Mouse (Mus musculus) limb, embryonic 11.5 days (tissue): ENCODE data around the gene Zmym4. TPM values are rescaled to one million over a fixed set of nuclear protein-coding genes. Genes with fewer than 3 reads are reported as not detected.
"Not testable (repeated sequence)": the region's sequence is repeated elsewhere in the genome, so short reads cannot be mapped to it uniquely, and the experiment has no call there.

Source experiments
- ATAC-seq: fragments of 200-750 bp; cut with Nextera tagmentation; 2 replicates; pipeline ENCODE4 v1.8.0; 2017; ENCODE audit warnings: low read depth; ENCODE audit not compliant: insufficient number of reproducible peaks, low FRiP score, low TSS enrichment
- DNase-seq: peaks from one replicate; pipeline ENCODE4 v3.0.0-alpha.2; 2015; ENCODE audit warnings: low spot score
- H3K27ac ChIP-seq: fragments of 300-500 bp; sonication (generic); replicated peaks from 2 replicates; pipeline ENCODE4 v1.5.1; 2014; ENCODE audit warnings: low read depth, mild to moderate bottlenecking, low read length
- H3K27me3 ChIP-seq: fragments of 300-500 bp; sonication (generic); 2 replicates; pipeline ENCODE4 v1.6.1; 2014; ENCODE audit warnings: mild to moderate bottlenecking, low read length, mixed read lengths; ENCODE audit not compliant: control insufficient read depth, insufficient read depth
- H3K36me3 ChIP-seq: fragments of 300-500 bp; sonication (generic); 2 replicates; pipeline ENCODE4 v1.6.1; 2014; ENCODE audit warnings: mild to moderate bottlenecking, low read length, moderate library complexity, mixed read lengths; ENCODE audit not compliant: control insufficient read depth, insufficient read depth
- H3K4me1 ChIP-seq: fragments of 300-500 bp; sonication (generic); 2 replicates; pipeline ENCODE4 v1.6.1; 2014; ENCODE audit warnings: low read length, mixed read lengths; ENCODE audit not compliant: control insufficient read depth, insufficient read depth
- H3K4me2 ChIP-seq: fragments of 300-500 bp; sonication (generic); 2 replicates; pipeline ENCODE4 v1.6.1; 2014; ENCODE audit warnings: low read depth, mild to moderate bottlenecking, moderate library complexity; ENCODE audit not compliant: severe bottlenecking
- H3K4me3 ChIP-seq: fragments of 300-500 bp; sonication (generic); 2 replicates; pipeline ENCODE4 v1.5.1; 2014; ENCODE audit warnings: low read depth, low read length
- H3K9ac ChIP-seq: fragments of 300-500 bp; sonication (generic); 2 replicates; pipeline ENCODE4 v1.6.1; 2014; ENCODE audit warnings: mild to moderate bottlenecking, low read length
- H3K9me3 ChIP-seq: fragments of 300-500 bp; sonication (generic); 2 replicates; pipeline ENCODE4 v1.6.1; 2016; ENCODE audit warnings: low read length; ENCODE audit not compliant: control insufficient read depth
- WGBS: fragments of 180-500 bp; shearing (Covaris S2); extraction: QIAGEN DNeasy Blood & Tissue Kit; methylation state at CpG from one replicate; pipeline ENCODE4 v1.1.7; 2014; 5-methylcytosine and 5-hydroxymethylcytosine counted together
- polyA plus RNA-seq: library from polyadenylated mRNA; unstranded; fragments of >200 nt; fragmentation: Nextera tagmentation; extraction: Ambion mirVana; gene quantifications from 2 replicates; pipeline ENCODE4 v1.2.1, GENCODE M21; 2014

Gene Zmym4
- polyA plus RNA-seq = 21.7 and 31.2 TPM in 2 replicates

DNA sequence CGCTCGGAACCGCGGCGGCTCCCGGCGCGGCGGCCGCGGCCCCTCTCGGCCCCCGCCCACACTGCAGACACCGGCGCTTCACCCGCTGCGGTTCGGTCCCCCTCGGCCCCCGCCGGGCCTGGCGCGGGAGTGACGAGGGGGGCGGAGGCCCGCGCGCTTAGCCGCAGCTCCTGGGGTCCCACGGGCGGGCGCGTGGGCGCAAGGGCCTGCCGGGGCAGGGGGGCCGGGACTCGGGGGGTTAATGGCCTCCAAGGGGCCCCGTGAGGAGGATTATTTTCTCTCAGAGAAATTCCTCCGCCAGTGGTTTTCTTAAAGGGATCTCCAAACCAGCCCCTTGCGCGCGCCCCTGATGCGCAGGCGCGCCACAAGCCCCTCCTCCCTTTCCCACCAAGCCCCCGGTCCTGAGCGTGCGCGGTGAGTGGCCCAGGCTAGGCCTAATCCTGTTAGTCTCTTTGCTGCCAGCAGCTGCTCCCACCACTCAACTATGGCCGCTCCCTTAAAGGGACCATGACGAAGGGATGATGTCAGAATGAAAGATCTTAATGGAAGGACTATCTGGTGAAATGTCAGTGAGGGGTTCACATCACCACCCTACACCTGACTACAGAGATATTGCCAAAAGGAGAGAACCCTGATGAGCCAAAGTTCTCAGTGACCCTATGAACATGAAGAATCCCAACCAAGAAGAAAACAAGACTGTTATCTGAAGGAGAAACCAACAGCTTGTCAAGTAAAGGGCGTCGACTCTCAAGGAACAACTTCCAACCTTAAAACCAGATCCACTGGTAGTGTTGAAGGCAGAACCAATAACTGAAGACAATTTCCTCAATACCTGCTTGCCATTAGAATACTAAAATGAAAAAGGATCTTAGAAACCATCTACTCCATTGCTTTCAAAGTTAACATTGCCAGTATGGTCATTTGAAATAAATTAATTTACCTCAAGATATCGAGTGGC lies at the start of gene Zmym4:
Gene Zmym4, minus strand, starts transcription at position 272 of the 958 bp plus-strand sequence.
- Histone ChIP-seq H3K4me2 (peak within 1 kb of the TSS; percentile 71), H3K9me3 (no peaks in the 10 kb centered on the region), H3K27ac (peak within 1 kb of the TSS; percentile 89), H3K36me3 (no peaks in the 10 kb centered on the region), H3K27me3 (no peaks in the 10 kb centered on the region), H3K9ac (peak within 1 kb of the TSS; percentile 91), H3K4me1 (no peaks in the 10 kb centered on the region), H3K4me3 (peak within 1 kb of the TSS; percentile 78)
- ATAC-seq (peak; percentile 95), DNase-seq (peak; percentile 93)
- WGBS = 8% methylated on average over 43 of the region's 54 CpGs

DNA sequence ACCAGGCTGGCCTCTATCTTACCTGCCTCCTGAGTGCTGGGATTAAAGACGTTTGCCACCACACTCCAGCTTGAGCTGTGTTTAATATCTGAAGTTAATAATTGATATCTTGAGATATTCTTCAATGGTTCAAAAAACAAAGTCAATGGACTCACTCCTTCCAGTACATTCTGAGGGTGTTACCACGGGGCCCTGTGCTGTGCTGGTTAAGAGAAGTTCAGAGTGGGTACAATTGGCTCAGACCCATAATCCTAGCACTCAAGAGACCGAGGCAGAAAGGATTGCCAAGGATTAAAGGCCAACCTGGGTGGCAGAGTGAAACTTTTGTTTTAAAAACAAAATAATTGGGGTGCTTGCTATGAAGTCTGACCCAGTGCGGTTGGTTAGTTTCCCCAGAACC lies 48.4 kb upstream of the Zmym4 start:
- Histone ChIP-seq H3K9ac (no peak overlapping the region), H3K27me3 (no peaks in the 10 kb centered on the region), H3K4me1 (no peaks in the 10 kb centered on the region), H3K4me3 (no peak overlapping the region), H3K36me3 (no peaks in the 10 kb centered on the region), H3K4me2 (no peak overlapping the region), H3K9me3 (no peaks in the 10 kb centered on the region), H3K27ac (no peak overlapping the region)
- 89% methylated on average over 4 of the region's 4 CpGs for WGBS
- no peak for DNase-seq
- no peak for ATAC-seq

DNA sequence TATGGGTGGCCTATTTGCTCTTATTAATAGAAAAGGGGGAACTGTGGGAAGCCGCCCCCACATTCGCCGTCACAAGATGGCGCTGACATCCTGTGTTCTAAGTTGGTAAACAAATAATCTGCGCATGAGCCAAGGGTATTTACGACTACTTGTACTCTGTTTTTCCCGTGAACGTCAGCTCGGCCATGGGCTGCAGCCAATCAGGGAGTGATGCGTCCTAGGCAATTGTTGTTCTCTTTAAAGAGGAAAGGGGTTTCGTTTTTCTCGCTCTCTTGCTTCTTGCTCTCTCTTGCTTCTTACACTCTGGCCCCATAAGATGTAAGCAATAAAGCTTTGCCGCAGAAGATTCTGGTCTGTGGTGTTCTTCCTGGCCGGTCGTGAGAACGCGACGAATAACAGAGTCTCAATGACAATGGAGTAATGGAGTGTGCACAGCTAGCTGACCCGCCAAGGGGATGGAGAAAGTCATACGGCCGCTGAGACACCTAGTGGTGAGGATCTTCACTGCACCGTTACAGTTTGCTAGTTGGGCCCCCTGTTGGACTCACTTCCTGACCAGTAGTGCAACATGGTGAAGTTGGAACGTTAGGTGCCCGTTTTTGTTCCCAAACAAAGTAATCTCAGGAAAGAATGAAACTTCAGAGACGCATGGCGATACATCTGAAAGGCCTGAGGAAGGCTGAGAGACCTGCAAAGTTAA lies 47.5 kb upstream of the Zmym4 start:
- H3K4me2 ChIP-seq = peak overlapping the region; percentile 26; the same call in 1 of the 2 replicates
- peak; percentile 72; the same call in 1 of the 2 replicates for ATAC-seq
- not testable (repeated sequence) for H3K4me3 ChIP-seq, H3K27ac ChIP-seq, H3K9ac ChIP-seq, H3K27me3 ChIP-seq, H3K36me3 ChIP-seq, H3K9me3 ChIP-seq, H3K4me1 ChIP-seq
- 14% methylated on average over 14 of the region's 26 CpGs for WGBS
- peak; percentile 91 for DNase-seq

DNA sequence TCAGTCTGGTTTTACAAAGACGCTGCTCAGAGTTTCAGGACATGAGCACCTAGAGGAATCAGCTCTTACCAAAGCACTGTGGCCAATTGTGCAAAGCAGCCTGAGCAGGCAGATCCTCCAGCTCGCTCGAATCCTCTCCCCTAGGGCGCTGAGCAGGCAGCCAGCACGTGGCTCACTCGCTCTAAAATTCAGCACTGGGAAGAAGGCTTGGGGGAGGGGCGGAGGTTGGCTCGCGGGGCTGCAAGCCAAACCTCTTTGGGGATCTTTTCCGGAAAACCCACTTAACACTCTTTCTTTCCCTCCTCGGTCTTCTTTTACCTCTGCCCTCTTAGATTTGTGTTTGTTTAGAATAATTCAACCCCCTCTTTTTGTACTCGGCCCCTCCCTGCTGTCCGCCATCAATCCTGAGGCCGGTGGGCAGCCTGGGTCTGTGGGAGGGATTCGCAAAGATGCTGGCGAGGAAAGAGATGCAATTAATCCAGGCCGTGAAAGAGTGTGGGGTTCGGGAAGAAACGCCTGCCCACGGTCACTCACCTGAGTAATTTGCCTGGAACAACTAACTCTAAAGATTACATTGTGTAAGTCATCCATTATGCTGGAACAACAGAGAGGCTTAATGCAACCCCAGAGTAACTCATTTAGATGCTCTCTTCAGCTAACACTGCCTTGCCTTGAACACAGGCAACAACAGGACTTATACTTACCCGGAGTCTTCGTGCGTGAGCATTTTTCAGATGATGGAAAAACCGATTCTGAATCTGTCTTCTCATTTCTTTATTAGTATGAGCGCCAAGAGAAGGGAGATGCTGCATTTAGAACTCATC lies 37.4 kb upstream of the Zmym4 start:
- H3K27ac ChIP-seq = no peak overlapping the region
- DNase-seq = peak; percentile 85
- peaks cover 5% of the 10 kb centered on the region; the same call in 1 of the 2 replicates for H3K4me1 ChIP-seq
- H3K36me3 ChIP-seq = no peaks in the 10 kb centered on the region
- H3K4me2 ChIP-seq = peak overlapping the region; percentile 50
- peak overlapping the region; percentile 21 for H3K4me3 ChIP-seq
- H3K27me3 ChIP-seq = no peaks in the 10 kb centered on the region
- ATAC-seq = 0 out of 2 replicates have a peak, but pooled peaks have one; percentile 47
- 18% methylated on average over 25 of the region's 25 CpGs for WGBS
- H3K9ac ChIP-seq = peak overlapping the region; percentile 52
- H3K9me3 ChIP-seq = no peaks in the 10 kb centered on the region

DNA sequence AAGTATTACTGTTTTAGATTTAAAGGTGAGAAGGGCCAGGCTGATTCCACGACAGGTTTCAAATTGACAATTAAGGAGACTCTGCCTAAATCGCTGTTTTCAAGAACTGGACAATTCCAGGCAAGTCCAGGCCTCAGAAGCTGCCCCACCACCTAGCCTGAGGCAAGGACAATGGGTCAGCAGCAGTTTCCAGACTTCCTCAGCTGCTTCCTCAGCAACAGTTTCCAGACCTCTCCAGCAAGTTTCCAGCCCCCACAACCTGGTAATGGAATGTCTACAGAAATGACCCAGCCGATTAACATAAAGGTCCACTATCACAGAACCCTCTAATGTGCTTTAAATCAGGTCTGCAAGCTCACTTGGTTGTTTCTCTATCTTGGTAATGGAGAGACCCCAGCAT lies 36.4 kb upstream of the Zmym4 start:
- DNase-seq (no peak), ATAC-seq (no peak)
- Histone ChIP-seq H3K9me3 (no peaks in the 10 kb centered on the region), H3K4me1 (peaks cover 5% of the 10 kb centered on the region; the same call in 1 of the 2 replicates), H3K27me3 (no peaks in the 10 kb centered on the region), H3K9ac (no peak overlapping the region), H3K4me3 (no peak overlapping the region), H3K36me3 (no peaks in the 10 kb centered on the region), H3K27ac (no peak overlapping the region), H3K4me2 (no peak overlapping the region)
- 87% methylated on average over 3 of the region's 3 CpGs for WGBS

DNA sequence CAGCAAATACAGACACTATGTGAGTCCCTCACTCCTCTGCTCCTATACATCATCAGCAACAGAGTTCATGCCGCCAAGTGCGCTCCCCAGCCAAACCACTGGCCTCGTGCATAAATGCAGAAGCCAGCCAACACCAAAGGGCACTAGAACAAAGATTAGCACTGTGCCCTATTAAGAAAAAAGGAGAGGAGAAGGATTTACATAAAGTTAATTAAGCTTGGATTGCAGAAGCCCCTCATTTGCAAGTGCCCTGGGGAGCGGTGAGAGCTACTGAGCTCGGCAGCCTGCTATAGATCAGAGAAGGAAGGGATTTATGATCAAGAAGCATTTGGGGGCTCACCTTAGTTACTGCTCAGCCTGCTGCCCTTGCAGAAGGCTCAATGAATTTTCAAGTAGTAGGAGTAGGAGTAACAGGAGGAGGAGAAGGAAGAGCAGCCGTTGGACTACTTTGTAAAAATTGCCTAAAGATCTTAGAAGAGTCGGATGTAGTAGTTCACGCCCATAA lies 32.7 kb upstream of the Zmym4 start:
- 32% methylated on average over 8 of the region's 8 CpGs for WGBS
- no peak for ATAC-seq

DNA sequence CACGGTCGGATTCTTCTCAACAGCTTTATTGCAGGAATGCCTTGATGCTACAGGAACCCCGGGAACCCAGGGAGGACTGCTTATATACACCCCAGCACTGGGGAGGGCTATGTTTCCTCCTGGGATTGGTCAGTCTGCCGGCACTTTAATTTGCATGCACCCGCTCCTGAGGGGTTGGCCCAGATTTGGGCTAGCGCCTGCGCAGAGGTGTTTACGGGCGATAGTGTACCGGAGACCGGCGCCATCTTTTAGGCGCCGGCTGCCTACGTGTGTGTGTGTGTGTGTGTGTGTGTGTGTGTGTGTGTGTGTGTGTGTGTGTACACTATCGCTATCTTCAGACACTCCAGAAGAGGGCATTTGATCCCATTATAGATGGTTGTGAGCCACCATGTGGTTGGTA lies 31.4 kb upstream of the Zmym4 start:
- H3K36me3 ChIP-seq = not testable (repeated sequence)
- 94% methylated on average over 16 of the region's 16 CpGs for WGBS

More for the DNA sequence above, 32.7 kb upstream of the Zmym4 start:
- H3K9ac ChIP-seq = no peak overlapping the region
- no peak overlapping the region for H3K4me3 ChIP-seq
- H3K4me2 ChIP-seq = no peak overlapping the region
- H3K4me1 ChIP-seq = peaks cover 5% of the 10 kb centered on the region; the same call in 1 of the 2 replicates
- H3K36me3 ChIP-seq = no peaks in the 10 kb centered on the region
- H3K27ac ChIP-seq = no peak overlapping the region
- H3K27me3 ChIP-seq = no peaks in the 10 kb centered on the region
- no peak for DNase-seq
- no peaks in the 10 kb centered on the region for H3K9me3 ChIP-seq

More for the DNA sequence above, 31.4 kb upstream of the Zmym4 start:
- not testable (repeated sequence) for H3K9ac ChIP-seq, H3K4me1 ChIP-seq, H3K9me3 ChIP-seq, H3K27me3 ChIP-seq, H3K4me3 ChIP-seq, ATAC-seq, DNase-seq, H3K4me2 ChIP-seq, H3K27ac ChIP-seq
